Mouse (Mus musculus) thymus, postnatal 25 days (tissue): ENCODE data around the gene Fat3.

Source experiments
- DNase-seq: peaks from one replicate; pipeline ENCODE4 v3.0.0; 2022

Fat3 gene

DNA sequence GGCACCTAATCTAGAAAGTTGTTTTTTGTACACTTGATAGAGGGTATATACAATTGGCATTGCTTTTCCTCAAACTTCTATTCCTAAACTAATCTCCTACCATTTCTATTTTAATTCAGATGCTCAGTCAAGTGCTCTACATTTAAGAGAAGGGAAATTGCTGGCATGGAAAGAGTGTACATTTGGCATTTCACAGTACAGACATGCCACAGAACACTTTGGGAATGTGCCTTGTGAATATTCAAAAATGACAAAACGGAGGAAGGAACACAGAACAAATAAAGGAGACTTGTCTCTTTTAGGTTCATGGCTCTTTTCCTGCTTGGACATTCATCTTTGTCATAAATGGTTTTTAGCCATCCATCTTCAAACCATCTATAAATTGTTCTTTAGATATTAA, 498.1 kb downstream of the Fat3 start:
- no peak for DNase-seq

DNA sequence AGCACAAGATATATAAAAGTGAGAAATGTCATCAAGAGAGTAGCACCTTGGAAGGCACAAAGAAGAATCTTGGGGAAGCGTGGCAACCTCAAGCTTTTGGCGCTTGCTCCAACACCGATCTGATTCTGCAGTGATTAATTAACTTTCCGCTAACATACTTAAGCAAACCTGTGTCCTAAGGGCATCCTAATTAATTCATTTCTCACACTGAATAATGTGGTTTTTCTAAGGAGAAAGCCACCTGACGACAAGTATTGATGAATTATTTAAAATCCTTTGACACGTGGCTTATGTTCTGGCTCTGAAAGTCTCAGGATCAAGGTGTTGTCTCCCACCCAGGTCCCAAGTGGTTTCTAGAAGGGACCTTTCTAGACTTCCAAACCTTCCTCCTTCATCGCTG, 506.3 kb downstream of the Fat3 start:
- DNase-seq = no peak

DNA sequence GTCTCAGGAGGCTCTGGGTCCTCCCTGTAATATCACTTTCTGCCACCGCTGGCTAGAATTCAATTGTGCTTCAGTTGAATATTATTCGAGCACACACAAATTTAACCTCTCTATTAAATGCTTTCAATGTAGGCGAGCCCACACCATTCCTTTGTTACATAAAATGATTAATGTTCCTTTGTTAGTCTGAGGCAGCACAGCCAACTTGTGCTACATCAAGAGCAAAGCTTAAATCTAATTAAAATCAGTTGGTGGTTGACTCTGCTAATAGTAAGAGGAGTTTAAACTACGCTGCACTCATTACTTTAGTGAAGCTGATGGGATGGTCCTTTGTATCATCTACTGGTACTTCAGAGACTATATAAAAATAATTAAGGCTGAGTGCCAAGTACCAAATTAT, 506.9 kb downstream of the Fat3 start:
- DNase-seq = no peak

DNA sequence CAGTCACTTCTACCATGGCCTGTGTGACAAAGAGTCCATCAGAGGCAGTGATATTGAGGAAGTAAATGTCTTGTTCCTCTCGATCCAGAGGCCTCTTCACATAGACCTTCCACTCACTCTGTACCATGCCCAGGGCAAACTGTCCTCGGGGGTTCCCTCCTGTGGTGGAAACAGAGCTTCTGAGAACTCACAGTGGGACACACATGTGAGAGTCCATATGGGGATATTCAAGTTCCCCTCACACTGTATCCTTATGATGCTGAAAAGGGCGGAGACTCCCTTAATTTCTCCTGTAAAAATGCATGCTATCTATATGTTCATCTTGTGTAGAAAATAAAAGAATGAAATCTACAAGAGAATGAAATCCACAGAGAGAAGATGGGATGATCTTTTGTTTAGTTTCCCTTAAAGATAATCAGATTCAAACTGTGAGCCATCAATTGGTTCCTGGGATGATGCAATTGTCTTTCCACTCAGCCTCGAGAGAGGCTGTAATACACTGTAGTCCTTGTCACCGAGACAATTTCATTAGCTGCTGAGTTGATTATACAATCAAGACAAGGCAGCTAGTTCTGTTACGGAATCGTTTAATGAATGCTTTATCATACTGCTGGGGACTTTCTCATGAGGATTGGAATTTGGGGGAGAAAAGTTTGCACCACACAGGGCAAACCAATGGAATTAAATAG, 508.8 kb downstream of the Fat3 start:
- no peak for DNase-seq

DNA sequence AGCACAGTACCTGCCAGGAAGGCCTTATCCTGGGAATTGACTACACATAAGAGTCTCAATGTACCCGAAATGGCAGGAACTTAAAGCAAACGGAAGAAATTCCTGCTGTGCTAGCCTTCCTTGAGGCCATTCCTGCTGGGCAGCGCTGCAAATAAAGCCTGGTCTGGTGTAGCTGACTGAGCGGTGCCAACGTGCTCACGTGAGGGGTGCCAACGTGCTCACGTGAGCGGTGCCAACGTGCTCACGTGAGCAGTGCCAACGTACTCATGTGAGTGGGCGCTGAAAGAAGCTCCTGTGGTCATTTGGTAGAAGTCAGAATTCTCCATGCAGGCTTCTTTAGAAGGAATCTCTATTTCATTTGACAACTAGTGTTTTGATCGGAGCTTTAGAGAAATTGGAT, 522.8 kb downstream of the Fat3 start:
- no peak for DNase-seq

DNA sequence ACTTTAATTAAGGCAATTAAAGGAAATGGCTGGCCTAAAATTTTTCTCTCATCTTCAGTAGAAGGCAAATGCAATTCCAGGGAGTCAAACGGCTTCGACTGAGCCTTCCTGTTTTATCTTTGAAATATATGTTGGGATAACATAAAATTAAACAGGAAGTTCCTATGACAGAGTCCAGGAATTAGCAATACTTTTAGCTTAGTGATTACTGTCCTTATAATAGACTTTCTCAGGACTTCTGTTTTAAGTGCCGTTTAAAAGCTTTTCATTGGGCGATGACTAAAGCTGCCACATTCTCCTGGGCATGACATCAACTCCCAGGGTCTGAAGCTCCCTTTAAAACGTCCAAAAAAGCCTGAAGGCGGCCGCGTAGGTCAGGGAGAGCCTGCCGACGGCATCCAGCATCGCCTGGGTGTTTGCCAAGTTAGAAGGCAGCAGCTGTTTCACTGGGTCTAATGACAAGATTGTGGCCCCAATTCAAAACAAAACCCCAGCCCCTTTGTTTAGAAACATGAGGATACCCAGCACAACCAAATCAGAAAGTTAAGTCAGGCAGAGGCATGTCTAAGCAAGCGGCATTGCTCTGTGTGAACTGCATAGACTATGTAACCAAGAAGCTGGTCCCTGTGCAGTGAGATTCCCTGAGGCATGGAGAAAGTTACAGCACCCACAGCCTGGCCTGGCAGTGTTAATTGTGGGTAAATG, 524.0 kb downstream of the Fat3 start:
- DNase-seq = no peak

DNA sequence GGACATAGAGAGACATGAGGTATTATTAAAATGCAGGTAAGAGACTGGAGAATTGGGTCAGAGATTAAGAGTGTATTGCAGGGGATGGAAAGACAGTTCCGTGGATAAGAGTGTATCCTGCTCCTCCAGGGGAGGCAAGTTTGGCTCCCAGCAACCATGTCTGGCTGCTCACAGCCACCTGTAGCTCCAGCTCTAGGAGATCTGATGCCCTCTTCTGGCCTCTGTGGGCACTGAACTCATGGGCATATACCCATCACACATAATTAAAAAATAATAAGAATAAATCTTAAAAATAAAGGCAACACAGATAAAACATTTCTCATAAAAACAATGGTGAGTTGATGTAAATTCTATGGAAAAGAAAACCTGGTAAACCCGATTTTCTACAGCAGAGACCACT, 525.1 kb downstream of the Fat3 start:
- no peak for DNase-seq

DNA sequence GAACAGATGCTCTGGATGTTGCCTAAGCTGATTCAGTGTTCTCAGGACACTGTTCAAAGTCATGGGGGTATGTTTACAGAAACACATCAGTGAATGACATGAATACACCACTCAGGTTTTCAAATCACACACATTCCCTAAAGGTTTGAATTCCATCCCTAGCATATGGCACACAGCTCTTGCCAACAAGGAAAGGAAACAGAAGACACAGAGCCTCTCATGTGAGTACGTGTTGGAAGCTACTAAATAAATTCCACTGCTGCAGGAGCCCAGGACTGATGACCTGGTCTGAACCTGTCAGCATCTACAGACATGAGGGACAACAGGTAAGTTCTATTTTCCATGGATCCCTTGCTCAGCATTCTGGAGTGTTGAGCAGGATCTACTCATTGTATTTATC, 528.9 kb downstream of the Fat3 start:
- no peak for DNase-seq

DNA sequence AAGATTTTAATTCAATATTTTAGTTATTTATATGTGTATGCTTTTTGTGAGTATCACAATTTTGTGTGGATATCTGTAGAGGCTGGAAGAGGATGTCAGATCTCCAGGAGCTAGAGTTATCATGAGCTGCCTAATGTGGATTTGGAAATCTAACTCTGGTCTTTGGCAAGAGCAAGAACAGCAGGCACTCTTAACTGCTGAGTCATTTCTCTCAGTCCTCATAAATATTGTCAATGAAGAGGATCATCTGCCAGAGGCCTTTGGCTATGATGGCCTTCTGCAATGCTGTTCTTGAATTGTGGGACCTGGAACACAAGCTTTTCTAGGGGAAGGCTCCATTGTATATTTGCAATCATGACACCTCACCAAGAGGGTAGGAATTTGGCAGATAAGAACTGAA, 529.7 kb downstream of the Fat3 start:
- DNase-seq = no peak

DNA sequence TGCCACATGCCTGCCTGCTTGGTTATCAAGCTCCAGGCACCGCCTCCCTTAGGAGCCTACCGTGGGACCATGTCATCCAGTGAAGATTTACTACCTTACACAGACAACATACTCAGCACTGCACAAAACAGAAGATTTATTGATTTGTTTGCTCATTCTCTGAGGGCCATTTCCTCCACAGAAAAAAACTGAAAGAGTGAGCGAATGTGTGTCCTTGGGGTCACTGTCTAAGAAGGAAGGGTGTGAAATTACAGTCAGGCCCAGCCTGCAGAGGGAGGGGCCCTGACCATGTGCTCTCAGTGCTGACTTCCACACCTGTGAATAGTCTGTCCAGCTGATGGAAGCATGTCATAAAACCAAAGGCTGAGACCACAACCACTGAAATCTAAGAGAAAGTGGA, 536.9 kb downstream of the Fat3 start:
- DNase-seq = no peak

DNA sequence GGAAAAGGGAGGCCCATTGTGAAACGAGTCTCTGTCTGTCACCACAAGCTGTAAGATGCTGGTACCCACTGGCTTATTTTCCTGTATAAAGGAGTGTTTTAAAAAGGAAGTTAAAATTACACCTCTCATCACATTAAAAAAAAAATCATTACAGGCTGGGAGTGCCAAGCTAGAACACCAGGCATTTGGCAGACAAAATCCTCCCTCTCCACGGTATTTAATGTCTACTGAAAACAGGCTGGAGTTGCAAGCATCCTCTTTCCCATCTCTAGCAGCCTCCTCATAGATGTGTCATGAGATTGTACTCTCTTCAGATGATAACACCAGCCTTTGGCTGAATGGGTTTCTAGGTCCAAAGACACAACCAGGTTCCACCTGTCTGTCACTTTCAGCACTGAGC, 538.2 kb downstream of the Fat3 start:
- DNase-seq = no peak

DNA sequence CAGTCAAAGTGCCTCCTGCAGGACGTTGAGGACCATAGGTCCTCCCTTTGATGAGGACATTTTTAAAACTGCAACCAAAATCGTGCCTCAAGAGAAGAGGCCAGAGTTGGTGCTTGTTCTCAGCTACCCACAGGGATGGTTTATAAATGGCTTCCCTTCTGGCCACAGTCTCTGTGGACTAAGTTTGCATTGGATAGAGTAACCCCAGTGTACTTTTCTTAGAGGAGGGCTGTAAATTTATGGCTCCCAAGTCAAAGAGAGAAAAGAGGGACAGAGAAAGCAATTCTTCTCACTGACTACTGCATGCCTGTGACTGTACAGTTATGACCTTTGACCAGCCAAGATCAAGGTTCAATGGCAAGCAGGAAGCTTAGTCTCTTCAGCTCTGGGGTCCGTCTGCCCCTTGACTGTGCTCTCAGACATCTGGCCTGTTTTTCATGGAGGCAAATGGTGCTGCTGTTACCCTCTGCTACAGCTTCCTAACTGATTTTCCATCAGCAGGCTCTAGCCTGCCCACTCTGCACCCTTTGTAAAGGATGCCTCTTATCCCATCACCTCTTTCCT, 542.8 kb downstream of the Fat3 start:
- no peak for DNase-seq

DNA sequence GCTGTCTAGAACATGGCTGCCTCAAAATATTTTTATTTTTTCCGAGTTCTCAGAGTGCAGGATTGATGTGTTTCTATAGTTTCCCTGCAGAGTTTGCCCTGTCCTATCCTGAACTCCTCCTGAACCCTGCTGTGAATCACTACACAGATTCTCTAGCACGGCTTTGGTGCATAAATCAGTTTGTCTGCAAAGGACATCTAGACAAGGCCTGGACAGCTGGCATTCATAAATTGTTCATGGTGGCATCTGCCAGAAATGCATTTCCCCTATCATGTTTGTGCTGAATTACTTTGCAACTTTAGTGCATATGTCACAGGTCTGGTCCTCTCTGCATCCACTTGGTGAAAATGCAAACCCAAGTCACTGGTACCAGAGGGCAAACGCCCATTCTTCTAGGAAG, 543.3 kb downstream of the Fat3 start:
- DNase-seq = no peak

DNA sequence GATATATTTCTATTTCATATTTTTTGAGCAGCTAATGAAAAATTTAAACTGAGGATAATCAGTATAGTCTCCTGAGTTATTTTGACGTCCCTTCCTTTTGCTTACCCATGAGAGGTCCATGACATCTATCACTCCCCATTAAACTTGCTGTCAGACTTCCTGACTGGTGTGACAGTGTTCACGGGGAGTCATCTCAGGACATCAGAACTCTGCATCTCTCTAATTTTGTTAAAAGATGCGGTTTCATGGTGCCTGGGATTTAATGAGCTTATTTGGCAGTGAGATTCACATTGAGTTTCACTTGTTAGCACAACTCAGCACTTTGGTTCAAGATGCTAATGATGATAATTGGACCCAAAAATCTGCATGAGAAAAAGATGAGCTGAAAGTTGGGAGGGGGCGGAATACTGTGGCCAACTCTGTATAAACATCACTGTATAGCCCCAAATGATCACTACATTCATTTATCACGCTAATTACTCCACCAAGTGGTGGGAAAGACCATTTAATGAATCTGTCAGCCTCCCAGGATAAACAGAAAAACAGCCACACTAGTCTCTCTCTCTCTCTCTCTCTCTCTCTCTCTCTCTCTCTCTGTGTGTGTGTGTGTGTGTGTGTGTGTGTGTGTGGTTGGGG, 545.8 kb downstream of the Fat3 start:
- DNase-seq = no peak

DNA sequence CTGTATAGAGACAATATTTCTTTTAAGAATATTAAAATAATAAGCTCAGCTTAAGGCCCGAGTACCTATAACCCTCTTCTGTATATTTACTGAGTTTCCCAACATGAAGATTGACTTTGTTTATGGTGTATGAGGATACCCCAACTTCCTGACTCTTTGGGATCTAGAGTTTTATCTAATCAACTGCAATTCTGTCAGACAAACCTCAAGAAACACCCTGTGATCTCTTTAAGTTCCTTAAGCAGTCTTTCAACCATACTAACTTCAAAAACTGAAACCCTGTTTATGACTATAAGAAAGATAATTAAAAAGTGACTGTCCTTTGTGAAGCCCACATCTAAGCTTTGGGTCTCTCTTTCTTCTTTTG, 546.8 kb downstream of the Fat3 start:
- DNase-seq = no peak

DNA sequence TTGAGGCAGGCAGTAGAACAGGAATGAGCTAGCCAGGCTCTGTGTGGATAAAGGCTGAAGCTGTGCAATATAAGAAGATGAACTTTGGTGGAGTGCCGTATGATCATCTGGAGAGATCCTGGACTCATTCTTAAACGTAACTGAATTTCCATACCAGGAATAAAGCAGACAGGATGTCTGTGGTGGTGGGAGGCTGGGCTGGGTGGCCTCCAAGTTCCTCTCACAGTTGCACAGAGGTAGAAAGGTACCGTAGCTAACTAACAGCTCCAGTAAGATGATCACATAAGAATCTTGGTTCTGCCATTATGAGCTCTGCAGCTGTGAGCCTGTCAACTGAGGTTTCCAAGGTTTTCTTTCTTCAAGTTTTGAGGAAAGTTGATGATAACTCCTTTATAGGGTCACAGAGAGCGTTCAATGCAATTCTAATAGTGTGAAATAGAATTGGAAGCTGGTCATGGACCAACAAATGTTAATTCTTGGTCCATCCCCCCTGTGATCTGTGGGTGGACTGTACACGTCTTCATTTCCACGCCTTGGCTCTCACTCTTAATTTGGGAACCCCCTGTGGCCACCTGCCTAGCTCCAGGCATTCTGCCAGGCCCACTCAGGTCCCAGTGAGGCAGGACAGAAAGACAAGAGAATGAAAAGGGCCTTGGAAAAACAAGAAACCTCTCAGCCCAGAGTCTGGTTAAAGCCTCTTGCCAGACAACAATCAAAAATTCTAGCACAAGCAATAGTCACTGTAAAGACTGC, 547.3 kb downstream of the Fat3 start:
- no peak for DNase-seq

DNA sequence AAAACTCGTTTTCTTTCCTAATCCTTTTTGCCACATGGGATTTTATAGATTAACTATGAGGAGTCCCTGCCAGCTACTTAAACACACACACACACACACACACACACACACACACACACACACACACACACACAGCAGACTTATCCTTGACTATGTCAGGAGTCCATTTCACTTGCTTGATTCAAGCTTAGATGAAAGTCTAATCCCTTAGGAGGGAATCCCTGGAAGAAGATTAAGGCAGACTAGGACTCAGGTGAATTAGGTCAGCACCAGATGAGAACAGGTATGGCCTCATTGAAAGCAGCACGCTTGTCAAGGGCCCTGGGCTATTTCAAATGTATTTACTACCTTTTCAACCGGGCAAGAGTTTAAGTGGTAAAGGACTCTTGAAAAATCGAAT, 553.0 kb downstream of the Fat3 start:
- DNase-seq = no peak

DNA sequence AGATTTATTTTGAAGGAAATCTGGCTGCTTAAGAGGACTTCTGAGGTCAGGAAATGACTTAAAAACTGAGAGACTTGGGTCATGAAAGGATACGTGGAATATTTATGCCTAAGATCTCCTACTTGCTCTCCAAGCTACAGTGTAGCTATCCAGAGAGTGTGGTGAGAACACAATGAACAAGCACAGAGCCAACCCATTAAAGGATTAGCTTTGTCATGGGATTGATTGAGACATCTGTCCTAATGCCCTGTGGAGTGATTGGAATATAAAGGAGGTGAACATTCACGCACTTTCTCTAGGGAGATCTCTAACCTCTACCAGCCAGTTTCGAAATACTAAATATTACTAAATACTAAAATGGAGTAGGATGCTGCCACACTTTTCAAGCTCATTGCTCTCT, 556.9 kb downstream of the Fat3 start:
- DNase-seq = no peak

DNA sequence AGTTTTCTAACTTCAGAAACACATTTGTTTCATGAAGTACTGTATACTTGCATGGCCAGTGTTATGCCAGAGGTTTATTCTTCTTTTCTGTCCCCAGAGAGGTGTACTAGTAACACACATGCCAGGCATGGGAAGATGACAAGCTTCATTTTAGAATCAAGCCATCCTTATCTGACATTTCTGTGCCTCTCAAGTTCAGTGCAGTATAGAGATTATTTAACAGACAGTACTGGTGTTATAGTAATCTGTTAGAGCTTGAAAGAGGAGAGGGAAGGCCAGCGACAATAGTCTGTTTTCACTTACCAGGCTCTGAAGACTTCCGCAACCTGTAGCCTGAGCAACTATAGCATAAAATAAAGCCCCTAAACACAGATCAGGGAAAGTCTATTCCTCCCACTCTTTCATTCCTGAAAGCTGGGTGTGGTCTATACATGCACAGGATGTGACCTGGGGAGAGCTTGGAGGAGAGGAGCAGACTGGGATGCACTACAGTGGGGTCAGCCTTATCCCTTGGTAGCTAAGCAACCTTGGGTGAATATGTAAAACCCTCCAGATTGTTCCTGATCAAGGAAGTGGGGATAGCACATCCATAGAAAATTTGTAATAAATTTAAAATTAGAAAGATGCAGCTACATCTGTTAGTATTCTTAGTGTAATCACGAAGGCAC, 557.5 kb downstream of the Fat3 start:
- no peak for DNase-seq

DNA sequence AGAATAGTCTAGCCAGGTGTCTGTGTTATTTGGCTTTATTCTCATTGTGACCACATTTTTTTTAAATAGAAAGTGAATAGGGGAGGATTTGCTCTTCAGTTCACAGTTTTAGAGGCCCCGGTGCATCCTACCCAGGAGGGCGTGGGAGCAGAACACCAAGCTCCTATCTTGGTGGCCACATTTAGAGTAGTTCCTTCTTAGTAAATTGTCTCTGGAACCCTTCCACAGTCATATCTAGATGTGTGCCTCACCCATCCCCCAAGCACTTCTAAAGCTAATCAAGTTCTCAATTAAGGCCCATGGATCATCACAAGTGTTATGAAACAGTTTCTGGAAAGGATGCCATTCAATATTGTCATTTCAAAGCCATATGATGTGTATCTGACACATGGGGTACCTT, 559.3 kb downstream of the Fat3 start:
- DNase-seq = no peak

DNA sequence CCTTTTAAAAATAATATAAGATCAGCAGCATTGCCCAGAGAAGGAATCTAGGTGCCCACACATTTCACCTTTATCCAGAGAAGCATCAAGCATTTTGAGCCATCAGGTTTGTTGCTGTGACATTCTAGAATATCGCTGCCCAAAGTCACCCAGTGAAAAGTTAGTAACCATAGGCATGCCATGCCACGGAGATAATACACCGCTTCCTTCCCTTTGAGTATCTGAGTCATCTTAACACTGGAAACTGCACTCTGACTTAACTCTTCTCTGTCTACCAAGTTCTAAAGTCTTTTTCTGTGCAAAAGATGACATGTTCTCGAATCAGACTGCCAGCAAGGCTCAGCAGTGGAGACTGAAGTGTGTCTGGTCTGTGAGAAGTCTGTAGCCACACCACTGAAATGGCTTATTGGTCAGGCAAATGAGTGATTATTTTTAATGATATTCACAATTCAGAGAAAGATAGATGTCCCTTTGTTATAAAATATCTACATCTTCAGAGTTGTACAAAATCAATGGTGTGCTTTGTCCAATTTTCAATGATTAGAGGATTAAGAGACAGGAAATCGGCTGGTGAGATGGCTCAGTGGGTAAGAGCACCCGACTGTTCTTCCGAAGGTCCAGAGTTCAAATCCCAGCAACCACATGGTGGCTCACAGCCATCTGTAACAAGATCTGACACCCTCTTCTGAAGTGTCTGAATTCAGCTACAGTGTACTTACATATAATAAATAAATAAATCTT, 560.0 kb downstream of the Fat3 start:
- DNase-seq = no peak

DNA sequence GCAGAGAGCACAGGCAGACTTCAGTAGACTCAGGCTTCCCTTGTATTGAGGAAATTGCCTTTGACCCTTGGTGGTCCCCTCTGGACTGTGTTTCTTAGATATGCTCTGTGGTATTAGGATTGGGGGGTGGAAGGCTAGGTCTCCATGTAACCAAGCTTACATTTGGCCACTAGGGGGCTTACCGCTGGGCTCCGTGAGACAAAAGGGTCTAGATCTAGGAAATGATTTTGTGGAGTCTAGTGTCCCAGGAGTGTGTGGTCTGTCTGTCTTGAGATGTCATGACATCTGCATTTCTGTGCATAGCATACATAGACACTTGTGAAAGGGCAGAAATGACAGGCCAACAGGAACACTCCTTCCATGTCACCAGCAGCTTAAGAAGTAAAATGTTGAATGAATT, 561.5 kb downstream of the Fat3 start:
- peak; percentile 9 for DNase-seq
